Mouse (Mus musculus): ENCODE measurements around the gene Vipr2. TPM values are rescaled to one million over a fixed set of nuclear protein-coding genes. Genes with fewer than 3 reads are reported as not detected.

The Vipr2 gene
- polyA plus RNA-seq, 1 experiment = 0.11 TPM

DNA sequence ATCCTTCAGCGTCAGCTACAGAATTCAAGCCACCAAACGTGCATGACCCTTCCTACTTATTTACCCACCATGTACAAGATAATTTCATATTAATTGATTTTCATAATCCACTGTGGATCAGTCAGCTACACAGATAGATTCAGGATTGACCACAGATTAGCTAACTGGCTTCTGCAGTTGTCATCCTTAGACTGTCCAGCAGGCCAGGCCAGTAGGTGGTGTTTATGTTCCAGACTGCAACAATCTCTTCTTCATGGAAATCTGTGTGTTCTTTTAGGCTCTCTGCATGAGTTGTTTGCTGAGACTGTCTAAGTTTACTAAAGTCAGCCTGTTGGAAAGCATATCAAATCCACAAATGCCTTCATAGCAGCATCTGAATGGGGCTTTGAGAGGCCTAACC is 82.2 kb downstream of the Vipr2 start:
- Histone ChIP-seq H3K36me3 (ENCODE audit: control insufficient read depth, insufficient read depth) (no peaks in the 10 kb centered on the region), H3K79me3 (ENCODE audit: low read depth) (no peaks in the 10 kb centered on the region), H3K4me3 (ENCODE audit: insufficient read depth, poor library complexity, severe bottlenecking) (no peak overlapping the region), H3K27me3 (ENCODE audit: control insufficient read depth, insufficient read depth, insufficient read length) (no peaks in the 10 kb centered on the region), H3ac (ENCODE audit: control insufficient read depth, insufficient read length, low read depth) (no peak overlapping the region), H3K79me2 (ENCODE audit: control insufficient read depth, insufficient read depth) (no peaks in the 10 kb centered on the region)
- no peak for TF ChIP-seq MAX (IDR thresholded peaks at IDR 0.05)
- TF ChIP-seq MYOG (IDR thresholded peaks at IDR 0.05; ENCODE audit: control insufficient read depth, extremely low read depth, insufficient read length) = no peak
- no peak for TF ChIP-seq MYOD1 (IDR thresholded peaks at IDR 0.05; ENCODE audit: control insufficient read depth, insufficient read length, low read depth)
- no peak for TF ChIP-seq USF1 (IDR thresholded peaks at IDR 0.05; ENCODE audit: low read depth)
- TF ChIP-seq CTCF (IDR thresholded peaks at IDR 0.05; ENCODE audit: control insufficient read depth, insufficient read depth, insufficient read length) = no peak
- TF ChIP-seq FOSL1 (IDR thresholded peaks at IDR 0.05; ENCODE audit: insufficient read depth, low read length, poor library complexity, severe bottlenecking) = no peak
- no peak for TF ChIP-seq CEBPB (IDR thresholded peaks at IDR 0.05; ENCODE audit: low read depth)

DNA sequence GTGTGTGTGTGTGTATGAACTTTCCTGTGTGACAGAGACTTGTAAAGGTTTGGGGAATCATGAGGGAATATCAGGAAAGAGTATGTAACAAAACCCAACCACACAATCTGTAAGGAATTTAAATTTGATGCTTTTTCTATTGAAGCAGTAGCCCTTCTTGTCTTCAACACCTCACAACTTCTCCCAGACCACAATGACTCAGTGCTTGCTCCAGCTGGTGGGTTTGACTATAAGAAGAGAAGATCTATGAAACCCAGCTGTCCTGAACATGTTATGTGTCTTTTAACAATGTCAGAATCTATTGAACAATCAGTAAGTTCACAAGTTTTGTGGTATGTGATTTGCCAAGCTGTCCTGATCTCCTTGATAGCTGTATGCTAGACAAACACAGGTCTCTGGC is 87.8 kb downstream of the Vipr2 start:
- Histone ChIP-seq H3K36me3 (ENCODE audit: control insufficient read depth, insufficient read depth) (no peaks in the 10 kb centered on the region), H3K27me3 (ENCODE audit: control insufficient read depth, insufficient read depth, insufficient read length) (no peaks in the 10 kb centered on the region), H3K4me3 (ENCODE audit: insufficient read depth, poor library complexity, severe bottlenecking) (no peak overlapping the region), H3K79me2 (ENCODE audit: control insufficient read depth, insufficient read depth) (no peaks in the 10 kb centered on the region), H3K79me3 (ENCODE audit: low read depth) (no peaks in the 10 kb centered on the region), H3ac (ENCODE audit: control insufficient read depth, insufficient read length, low read depth) (no peak overlapping the region)
- TF ChIP-seq CTCF (IDR thresholded peaks at IDR 0.05; ENCODE audit: control insufficient read depth, insufficient read depth, insufficient read length) = no peak
- TF ChIP-seq MYOD1 (IDR thresholded peaks at IDR 0.05; ENCODE audit: control insufficient read depth, insufficient read length, low read depth) = peak; percentile 39

DNA sequence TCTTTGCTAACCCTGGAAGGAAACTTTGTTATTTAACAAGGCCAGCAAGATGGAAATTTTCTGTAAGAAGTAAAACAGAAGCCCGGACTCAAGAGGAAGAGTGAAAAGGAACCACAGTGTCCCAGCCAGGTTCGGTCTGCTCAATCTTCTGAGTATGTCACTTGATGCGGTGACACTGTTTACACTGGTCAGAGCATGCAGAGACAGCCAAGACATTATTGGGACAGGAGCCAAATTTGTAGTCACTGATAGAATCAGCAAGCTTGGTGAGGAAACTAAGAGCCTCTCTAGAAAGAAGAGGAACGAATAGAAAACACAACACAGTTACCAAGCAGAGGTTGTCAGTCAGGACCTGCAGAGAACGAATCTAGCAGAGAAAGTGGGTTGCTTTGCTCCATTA is 92.1 kb downstream of the Vipr2 start:
- H3K79me2 ChIP-seq (ENCODE audit: control insufficient read depth, insufficient read depth) = no peaks in the 10 kb centered on the region
- no peaks in the 10 kb centered on the region for H3K79me3 ChIP-seq (ENCODE audit: low read depth)
- no peak overlapping the region for H3K4me3 ChIP-seq (ENCODE audit: insufficient read depth, poor library complexity, severe bottlenecking)
- H3ac ChIP-seq (ENCODE audit: control insufficient read depth, insufficient read length, low read depth) = no peak overlapping the region
- TF ChIP-seq USF1 (IDR thresholded peaks at IDR 0.05; ENCODE audit: low read depth) (no peak), CTCF (IDR thresholded peaks at IDR 0.05; ENCODE audit: control insufficient read depth, insufficient read depth, insufficient read length) (no peak), FOSL1 (IDR thresholded peaks at IDR 0.05; ENCODE audit: insufficient read depth, low read length, poor library complexity, severe bottlenecking) (no peak), MAX (IDR thresholded peaks at IDR 0.05) (no peak), CEBPB (IDR thresholded peaks at IDR 0.05; ENCODE audit: low read depth) (no peak), MYOG (IDR thresholded peaks at IDR 0.05; ENCODE audit: control insufficient read depth, extremely low read depth, insufficient read length) (no peak), MYOD1 (IDR thresholded peaks at IDR 0.05; ENCODE audit: control insufficient read depth, insufficient read length, low read depth) (no peak)
- H3K27me3 ChIP-seq (ENCODE audit: control insufficient read depth, insufficient read depth, insufficient read length) = no peaks in the 10 kb centered on the region
- no peaks in the 10 kb centered on the region for H3K36me3 ChIP-seq (ENCODE audit: control insufficient read depth, insufficient read depth)

DNA sequence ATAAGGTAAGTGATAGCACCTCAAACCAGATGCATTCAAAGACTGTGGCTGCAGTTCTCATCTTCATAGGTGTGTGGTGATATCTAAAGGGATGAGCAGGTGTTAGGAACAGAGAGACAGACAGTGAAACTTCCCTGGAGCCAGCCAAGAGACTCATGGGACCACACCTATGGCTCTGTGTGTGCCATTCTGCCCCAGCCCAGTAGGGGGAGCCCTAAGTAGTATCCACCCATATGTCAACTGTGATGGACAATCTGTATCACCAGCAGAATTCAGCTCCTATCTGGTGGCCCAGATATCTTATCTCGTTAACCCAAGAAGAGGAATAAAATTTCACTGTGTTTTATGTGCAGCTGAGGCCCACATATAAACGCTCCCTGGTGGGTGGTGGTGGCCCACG is 99.4 kb downstream of the Vipr2 start:
- H3ac ChIP-seq (ENCODE audit: control insufficient read depth, insufficient read length, low read depth) = no peak overlapping the region
- no peaks in the 10 kb centered on the region for H3K79me3 ChIP-seq (ENCODE audit: low read depth)
- TF ChIP-seq CEBPB (IDR thresholded peaks at IDR 0.05; ENCODE audit: low read depth) (no peak), MYOD1 (IDR thresholded peaks at IDR 0.05; ENCODE audit: control insufficient read depth, insufficient read length, low read depth) (no peak)
- H3K4me3 ChIP-seq (ENCODE audit: insufficient read depth, poor library complexity, severe bottlenecking) = no peak overlapping the region
- no peaks in the 10 kb centered on the region for H3K27me3 ChIP-seq (ENCODE audit: control insufficient read depth, insufficient read depth, insufficient read length)
- no peaks in the 10 kb centered on the region for H3K79me2 ChIP-seq (ENCODE audit: control insufficient read depth, insufficient read depth)
- no peaks in the 10 kb centered on the region for H3K36me3 ChIP-seq (ENCODE audit: control insufficient read depth, insufficient read depth)

DNA sequence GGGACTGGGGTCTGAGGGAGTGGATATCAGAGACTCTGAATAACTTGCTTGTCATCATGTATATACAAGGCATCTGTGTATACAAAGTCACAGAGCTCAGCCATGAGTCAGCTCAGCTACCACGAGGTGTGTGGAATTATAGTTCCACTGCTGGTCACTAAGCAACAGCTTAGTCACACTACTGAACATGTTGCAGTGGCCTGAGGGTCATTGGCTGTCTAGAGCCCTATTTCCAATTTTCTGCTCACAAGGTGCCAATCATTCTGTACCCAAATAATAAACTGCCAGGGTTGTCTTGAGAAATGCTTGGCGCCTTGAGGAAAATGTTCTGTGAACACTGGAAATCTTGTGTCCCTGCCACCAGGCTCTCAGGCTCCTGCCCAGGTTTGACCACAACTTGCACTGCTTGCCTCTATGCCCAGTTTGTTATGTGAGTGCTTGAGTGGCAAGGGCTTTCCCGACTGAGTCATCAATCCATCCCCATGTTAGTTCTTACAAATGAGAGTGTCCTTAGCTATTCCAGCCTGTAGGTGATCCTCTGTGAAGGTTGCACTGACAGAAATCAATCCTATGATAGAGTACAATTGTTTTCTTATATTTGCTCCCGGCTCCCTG is 104.0 kb downstream of the Vipr2 start:
- Histone ChIP-seq H3K36me3 (ENCODE audit: control insufficient read depth, insufficient read depth) (no peaks in the 10 kb centered on the region), H3K27me3 (ENCODE audit: control insufficient read depth, insufficient read depth, insufficient read length) (no peaks in the 10 kb centered on the region), H3K79me2 (ENCODE audit: control insufficient read depth, insufficient read depth) (no peaks in the 10 kb centered on the region), H3ac (ENCODE audit: control insufficient read depth, insufficient read length, low read depth) (no peak overlapping the region), H3K79me3 (ENCODE audit: low read depth) (no peaks in the 10 kb centered on the region), H3K4me3 (ENCODE audit: insufficient read depth, poor library complexity, severe bottlenecking) (no peak overlapping the region)
- TF ChIP-seq MAX (IDR thresholded peaks at IDR 0.05) = peak; percentile 80
- peak; percentile 15 for TF ChIP-seq USF1 (IDR thresholded peaks at IDR 0.05; ENCODE audit: low read depth)
- TF ChIP-seq MYOD1 (IDR thresholded peaks at IDR 0.05; ENCODE audit: control insufficient read depth, insufficient read length, low read depth) = peak; percentile 48
- no peak for TF ChIP-seq CEBPB (IDR thresholded peaks at IDR 0.05; ENCODE audit: low read depth)
- TF ChIP-seq FOSL1 (IDR thresholded peaks at IDR 0.05; ENCODE audit: insufficient read depth, low read length, poor library complexity, severe bottlenecking) = peak; percentile 47
- no peak for TF ChIP-seq CTCF (IDR thresholded peaks at IDR 0.05; ENCODE audit: control insufficient read depth, insufficient read depth, insufficient read length)
- no peak for TF ChIP-seq MYOG (IDR thresholded peaks at IDR 0.05; ENCODE audit: control insufficient read depth, extremely low read depth, insufficient read length)

DNA sequence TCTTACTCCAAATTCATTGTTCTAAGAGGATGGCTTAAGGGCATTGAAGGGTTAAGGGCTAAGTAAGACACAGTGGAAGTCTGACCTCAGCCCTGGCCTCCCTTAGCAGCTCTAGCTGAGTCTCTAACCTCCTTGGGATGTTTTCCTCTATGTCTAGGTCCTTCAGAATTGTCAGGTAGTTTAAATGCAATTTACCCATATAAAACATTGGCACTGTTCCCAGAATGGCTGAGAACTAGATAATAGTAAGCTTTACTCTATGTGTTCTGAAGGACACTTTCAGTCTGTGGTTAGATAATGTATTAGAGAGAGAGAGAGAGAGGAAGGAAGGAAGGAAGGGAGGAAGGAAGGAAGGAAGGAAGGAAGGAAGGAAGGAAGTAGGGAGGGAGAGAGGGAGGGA is 104.8 kb downstream of the Vipr2 start:
- H3K27me3 ChIP-seq (ENCODE audit: control insufficient read depth, insufficient read depth, insufficient read length) = no peaks in the 10 kb centered on the region
- no peaks in the 10 kb centered on the region for H3K36me3 ChIP-seq (ENCODE audit: control insufficient read depth, insufficient read depth)
- H3K79me3 ChIP-seq (ENCODE audit: low read depth) = no peaks in the 10 kb centered on the region
- H3K4me3 ChIP-seq (ENCODE audit: insufficient read depth, poor library complexity, severe bottlenecking) = no peak overlapping the region
- H3K79me2 ChIP-seq (ENCODE audit: control insufficient read depth, insufficient read depth) = no peaks in the 10 kb centered on the region
- TF ChIP-seq MYOG (IDR thresholded peaks at IDR 0.05; ENCODE audit: control insufficient read depth, extremely low read depth, insufficient read length) (no peak), FOSL1 (IDR thresholded peaks at IDR 0.05; ENCODE audit: insufficient read depth, low read length, poor library complexity, severe bottlenecking) (no peak), CEBPB (IDR thresholded peaks at IDR 0.05; ENCODE audit: low read depth) (no peak), USF1 (IDR thresholded peaks at IDR 0.05; ENCODE audit: low read depth) (no peak), CTCF (IDR thresholded peaks at IDR 0.05; ENCODE audit: control insufficient read depth, insufficient read depth, insufficient read length) (no peak)
- no peak overlapping the region for H3ac ChIP-seq (ENCODE audit: control insufficient read depth, insufficient read length, low read depth)

Data from C2C12 (cell line).